Mouse (Mus musculus) forebrain, embryonic 15.5 days (tissue): ENCODE data around the gene Pcgf2. TPM values are rescaled to one million over a fixed set of nuclear protein-coding genes. Genes with fewer than 3 reads are reported as not detected.
A peak's percentile ranks its signal among the peaks of the same experiment; 100 is the strongest.

Source experiments
- ATAC-seq: fragments of 200-750 bp; cut with Nextera tagmentation; replicated peaks from 2 replicates; pipeline ENCODE4 v1.8.0; 2017; ENCODE audit warnings: mild to moderate bottlenecking, moderate TSS enrichment, moderate library complexity
- H3K27ac ChIP-seq: fragments of 300-500 bp; sonication (generic); replicated peaks from 2 replicates; pipeline ENCODE4 v1.5.1; 2015; ENCODE audit warnings: mild to moderate bottlenecking, inconsistent platforms
- H3K27me3 ChIP-seq: fragments of 300-500 bp; sonication (generic); 2 replicates; pipeline ENCODE4 v1.6.1; 2015; ENCODE audit warnings: inconsistent platforms
- H3K36me3 ChIP-seq: fragments of 300-500 bp; sonication (generic); 2 replicates; pipeline ENCODE4 v1.6.1; 2015; ENCODE audit warnings: mild to moderate bottlenecking, inconsistent platforms
- H3K4me1 ChIP-seq: fragments of 300-500 bp; sonication (generic); 2 replicates; pipeline ENCODE4 v1.6.1; 2015; ENCODE audit warnings: inconsistent platforms
- H3K4me2 ChIP-seq: fragments of 300-500 bp; sonication (generic); replicated peaks from 2 replicates; pipeline ENCODE4 v1.6.1; 2015; ENCODE audit warnings: mild to moderate bottlenecking, inconsistent platforms
- H3K4me3 ChIP-seq: fragments of 300-500 bp; sonication (generic); 2 replicates; pipeline ENCODE4 v1.5.1; 2015; ENCODE audit warnings: mild to moderate bottlenecking, inconsistent platforms
- H3K9ac ChIP-seq: fragments of 300-500 bp; sonication (generic); replicated peaks from 2 replicates; pipeline ENCODE4 v1.6.1; 2015; ENCODE audit warnings: mild to moderate bottlenecking, inconsistent platforms
- H3K9me3 ChIP-seq: fragments of 300-500 bp; sonication (generic); 2 replicates; pipeline ENCODE4 v1.6.1; 2016; ENCODE audit warnings: inconsistent platforms
- WGBS: fragments of 180-500 bp; shearing (Covaris S2); methylation state at CpG from one replicate; pipeline ENCODE4 v1.1.7; 2015; ENCODE audit warnings: mixed read lengths; 5-methylcytosine and 5-hydroxymethylcytosine counted together
- polyA plus RNA-seq: library from polyadenylated mRNA; unstranded; fragments of >200 nt; fragmentation: Nextera tagmentation; extraction: Ambion mirVana; gene quantifications from 2 replicates; pipeline ENCODE4 v1.2.1, GENCODE M21; 2015

The Pcgf2 gene
- polyA plus RNA-seq, 1 experiment from 2014 or later = 18.8 TPM

GRCm38 (mm10) chr11:97686322-97686908, 13.9 kb downstream of the Pcgf2 start:
- no peak overlapping the region for H3K9ac ChIP-seq

GRCm38 (mm10) chr11:97685613-97686321, 14.5 kb downstream of the Pcgf2 start, which contains the start of gene Cisd3:
Cisd3 (plus strand) TSS chr11:97685826.
- Histone ChIP-seq H3K4me3 (peak within 1 kb of the TSS; percentile 40), H3K4me1 (peaks cover 14% of the 10 kb centered on the region), H3K4me2 (peak within 1 kb of the TSS; percentile 70), H3K27ac (0 out of 2 replicates have a peak within 1 kb of the TSS, but pooled peaks have one; percentile 1), H3K9ac (peak within 1 kb of the TSS; percentile 45), H3K27me3 (no peaks in the 10 kb centered on the region), H3K36me3 (peaks cover 32% of the 10 kb centered on the region), H3K9me3 (no peaks in the 10 kb centered on the region)
- peak; percentile 63 for ATAC-seq
- WGBS = 1% methylated on average over 41 of the region's 43 CpGs

More at GRCm38 (mm10) chr11:97686322-97686908, 13.9 kb downstream of the Pcgf2 start:
- Histone ChIP-seq H3K36me3 (peaks cover 34% of the 10 kb centered on the region), H3K27me3 (no peaks in the 10 kb centered on the region), H3K4me2 (peak overlapping the region; percentile 70), H3K9me3 (no peaks in the 10 kb centered on the region), H3K4me3 (peak overlapping the region; percentile 40; the same call in 1 of the 2 replicates), H3K27ac (no peak overlapping the region), H3K4me1 (peaks cover 14% of the 10 kb centered on the region)
- ATAC-seq = no peak
- 74% methylated on average over 11 of the region's 11 CpGs for WGBS

- Histone ChIP-seq H3K27me3 (no peaks in the 10 kb centered on the region), H3K4me1 (peaks cover 21% of the 10 kb centered on the region), H3K36me3 (peaks cover 31% of the 10 kb centered on the region), H3K9me3 (no peaks in the 10 kb centered on the region), H3K4me3 (no peak overlapping the region), H3K4me2 (peak overlapping the region; percentile 70; the same call in 1 of the 2 replicates), H3K9ac (no peak overlapping the region), H3K27ac (no peak overlapping the region)
- 45% methylated on average over 7 of the region's 7 CpGs for WGBS
- ATAC-seq = no peak
These were observed 15.5 kb downstream of the Pcgf2 start for GRCm38 (mm10) chr11:97684766-97685165.

DNA sequence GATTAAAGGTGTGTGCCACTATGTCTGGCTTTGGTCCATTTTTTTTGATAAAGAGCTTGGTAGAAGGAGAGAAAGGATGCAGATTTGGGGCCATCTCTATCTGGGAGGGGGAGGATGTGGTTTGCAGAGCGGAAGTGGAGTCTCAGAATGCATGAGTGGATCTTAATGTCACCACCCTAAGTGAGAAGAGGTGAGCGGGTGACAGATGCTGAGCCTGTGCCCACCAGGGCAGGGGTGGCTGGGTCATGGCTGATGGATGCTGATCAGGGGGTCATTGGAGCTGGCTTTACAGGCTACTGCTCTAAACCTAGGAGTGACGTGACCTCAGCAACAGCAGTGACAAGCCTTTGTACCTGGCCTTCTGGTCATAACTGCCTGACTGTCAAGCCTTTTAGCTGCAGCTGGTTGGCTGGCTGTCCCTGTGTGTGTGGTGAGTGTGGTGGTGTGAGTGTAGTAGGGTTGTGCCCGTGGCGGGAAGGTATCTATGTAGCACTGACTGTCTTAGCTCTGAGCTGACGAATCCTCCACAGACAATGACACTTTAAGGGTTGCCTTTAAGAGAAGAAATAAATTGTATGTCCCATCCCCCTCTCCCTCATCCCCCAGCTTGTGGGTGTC, 16.1 kb downstream of the Pcgf2 start:
- no peak for ATAC-seq
- Histone ChIP-seq H3K9ac (no peak overlapping the region), H3K4me3 (no peak overlapping the region), H3K36me3 (peaks cover 31% of the 10 kb centered on the region), H3K9me3 (no peaks in the 10 kb centered on the region), H3K4me1 (peaks cover 21% of the 10 kb centered on the region), H3K27me3 (no peaks in the 10 kb centered on the region), H3K27ac (no peak overlapping the region), H3K4me2 (no peak overlapping the region)
- 91% methylated on average over 6 of the region's 6 CpGs for WGBS

- Histone ChIP-seq H3K4me2 (no peak overlapping the region), H3K4me3 (no peak overlapping the region), H3K9ac (no peak overlapping the region), H3K9me3 (no peaks in the 10 kb centered on the region), H3K27me3 (no peaks in the 10 kb centered on the region), H3K4me1 (peaks cover 30% of the 10 kb centered on the region), H3K27ac (no peak overlapping the region), H3K36me3 (peaks cover 27% of the 10 kb centered on the region)
- ATAC-seq = no peak
- 74% methylated on average over 6 of the region's 6 CpGs for WGBS
These were observed 17.7 kb downstream of the Pcgf2 start for GRCm38 (mm10) chr11:97682504-97683055.

DNA sequence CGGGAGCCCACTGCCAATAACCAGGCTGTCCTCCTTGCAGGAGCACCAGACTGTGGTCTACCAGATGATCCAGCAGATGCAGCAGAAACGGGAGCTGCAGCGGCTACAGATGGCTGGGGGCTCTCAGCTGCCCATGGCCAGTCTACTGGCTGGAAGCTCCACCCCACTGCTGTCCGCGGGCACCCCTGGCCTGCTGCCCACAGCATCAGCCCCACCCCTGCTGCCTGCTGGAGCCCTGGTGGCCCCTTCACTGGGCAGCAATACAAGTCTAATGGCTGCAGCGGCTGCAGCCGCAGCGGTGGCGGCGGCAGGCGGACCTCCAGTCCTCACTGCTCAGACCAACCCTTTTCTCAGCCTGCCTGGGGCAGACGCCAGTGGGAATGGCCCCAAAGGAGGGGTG, 19.9 kb downstream of the Pcgf2 start:
- no peaks in the 10 kb centered on the region for H3K27me3 ChIP-seq
- H3K4me1 ChIP-seq = peaks cover 31% of the 10 kb centered on the region
- no peak for ATAC-seq
- H3K27ac ChIP-seq = 0 out of 2 replicates have a peak overlapping the region, but pooled peaks have one; percentile 8
- no peak overlapping the region for H3K4me2 ChIP-seq
- WGBS = 56% methylated on average over 12 of the region's 12 CpGs
- no peak overlapping the region for H3K9ac ChIP-seq
- no peak overlapping the region for H3K4me3 ChIP-seq
- H3K9me3 ChIP-seq = no peaks in the 10 kb centered on the region
- H3K36me3 ChIP-seq = peaks cover 38% of the 10 kb centered on the region

DNA sequence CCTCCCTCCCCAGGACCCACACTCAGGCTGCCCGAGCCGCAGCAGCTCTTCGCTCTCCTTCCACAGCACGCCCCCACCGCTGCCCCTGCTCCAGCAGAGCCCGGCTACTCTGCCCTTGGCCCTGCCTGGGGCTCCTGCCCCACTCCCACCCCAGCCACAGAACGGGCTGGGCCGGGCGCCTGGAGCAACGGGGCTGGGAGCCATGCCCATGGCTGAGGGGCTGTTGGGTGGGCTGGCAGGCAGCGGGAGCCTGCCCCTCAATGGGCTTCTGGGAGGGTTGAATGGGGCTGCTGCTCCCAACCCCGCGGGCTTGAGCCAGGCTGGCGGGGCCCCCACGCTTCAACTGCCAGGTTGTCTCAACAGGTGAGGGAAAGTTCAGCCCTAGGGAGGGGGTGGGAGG, 22.0 kb downstream of the Pcgf2 start:
- no peak overlapping the region for H3K9ac ChIP-seq
- no peak overlapping the region for H3K4me3 ChIP-seq
- no peaks in the 10 kb centered on the region for H3K27me3 ChIP-seq
- H3K9me3 ChIP-seq = no peaks in the 10 kb centered on the region
- H3K36me3 ChIP-seq = peaks cover 54% of the 10 kb centered on the region
- peak; percentile 45 for ATAC-seq
- H3K4me2 ChIP-seq = no peak overlapping the region
- H3K4me1 ChIP-seq = peaks cover 26% of the 10 kb centered on the region
- WGBS = 55% methylated on average over 13 of the region's 15 CpGs
- no peak overlapping the region for H3K27ac ChIP-seq

- Histone ChIP-seq H3K9ac (no peak overlapping the region), H3K27me3 (no peaks in the 10 kb centered on the region), H3K4me2 (no peak overlapping the region), H3K36me3 (peaks cover 55% of the 10 kb centered on the region), H3K4me3 (no peak overlapping the region), H3K4me1 (peaks cover 26% of the 10 kb centered on the region), H3K9me3 (no peaks in the 10 kb centered on the region), H3K27ac (peak overlapping the region; percentile 48; the same call in 1 of the 2 replicates)
- ATAC-seq = no peak
- 30% methylated on average over 8 of the region's 8 CpGs for WGBS
These were observed 22.5 kb downstream of the Pcgf2 start for GRCm38 (mm10) chr11:97677842-97678241.

DNA sequence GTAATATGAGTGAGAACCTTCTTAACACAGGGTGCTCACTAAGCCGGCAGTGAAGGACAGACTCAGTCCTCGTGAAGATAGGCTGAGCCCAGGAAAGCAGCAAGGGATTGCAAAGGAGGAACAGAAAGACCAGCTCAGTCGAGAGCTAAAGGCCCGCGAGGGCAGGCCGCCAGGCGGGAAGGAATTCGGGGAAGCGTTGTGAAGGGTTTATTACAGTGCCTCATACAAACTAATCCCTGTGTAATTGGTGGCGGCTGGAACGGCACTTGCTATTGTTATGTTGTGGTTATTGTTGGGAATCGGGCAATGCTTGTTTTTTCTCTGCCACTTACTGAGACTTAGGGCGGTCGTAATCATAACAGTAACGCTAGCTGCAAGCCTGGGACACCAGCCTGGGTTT, 22.9 kb downstream of the Pcgf2 start:
- Histone ChIP-seq H3K4me2 (no peak overlapping the region), H3K4me3 (no peak overlapping the region), H3K9ac (no peak overlapping the region; the same call in 1 of the 2 replicates), H3K36me3 (peaks cover 60% of the 10 kb centered on the region), H3K27ac (peak overlapping the region; percentile 48), H3K4me1 (peaks cover 26% of the 10 kb centered on the region), H3K9me3 (no peaks in the 10 kb centered on the region), H3K27me3 (no peaks in the 10 kb centered on the region)
- WGBS = 14% methylated on average over 15 of the region's 15 CpGs
- ATAC-seq = no peak

DNA sequence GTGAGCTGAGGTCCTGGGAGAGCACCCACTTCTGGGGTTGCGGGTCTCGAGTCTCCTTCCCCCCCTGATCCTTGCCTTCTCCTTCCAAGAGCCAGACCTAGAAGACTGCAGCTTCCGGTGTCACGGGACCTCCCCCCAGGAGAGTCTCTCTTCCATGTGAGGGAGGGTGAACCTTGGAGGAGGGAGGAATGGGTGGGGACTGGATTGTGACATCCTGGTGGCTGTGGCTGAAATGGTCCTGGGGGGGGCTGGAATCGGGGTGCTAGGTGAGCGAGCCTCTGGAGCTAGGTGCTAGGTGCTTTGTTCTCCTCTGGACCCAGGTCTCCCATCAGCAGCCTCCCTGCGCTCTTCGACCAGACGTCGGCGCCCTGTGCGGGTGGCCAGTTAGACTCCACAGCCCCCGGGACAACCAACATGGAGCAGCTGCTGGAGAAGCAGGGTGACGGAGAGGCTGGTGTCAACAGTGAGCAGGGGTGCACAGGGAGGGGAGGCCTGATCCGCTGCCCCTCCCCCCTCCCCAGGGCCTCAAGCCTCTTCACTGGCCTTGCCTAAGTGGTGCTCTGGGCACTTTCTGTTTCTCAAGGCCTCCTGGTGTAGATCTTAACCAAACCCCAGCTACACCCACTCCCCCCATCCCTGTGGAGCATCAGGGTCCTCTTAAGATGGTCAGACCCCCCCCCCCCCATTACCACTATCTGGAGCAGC, 24.1 kb downstream of the Pcgf2 start:
- no peak for ATAC-seq
- Histone ChIP-seq H3K27me3 (no peaks in the 10 kb centered on the region), H3K36me3 (peaks cover 65% of the 10 kb centered on the region), H3K9ac (no peak overlapping the region), H3K9me3 (no peaks in the 10 kb centered on the region), H3K27ac (no peak overlapping the region), H3K4me3 (no peak overlapping the region), H3K4me2 (no peak overlapping the region), H3K4me1 (peaks cover 26% of the 10 kb centered on the region)
- WGBS = 77% methylated on average over 15 of the region's 15 CpGs

DNA sequence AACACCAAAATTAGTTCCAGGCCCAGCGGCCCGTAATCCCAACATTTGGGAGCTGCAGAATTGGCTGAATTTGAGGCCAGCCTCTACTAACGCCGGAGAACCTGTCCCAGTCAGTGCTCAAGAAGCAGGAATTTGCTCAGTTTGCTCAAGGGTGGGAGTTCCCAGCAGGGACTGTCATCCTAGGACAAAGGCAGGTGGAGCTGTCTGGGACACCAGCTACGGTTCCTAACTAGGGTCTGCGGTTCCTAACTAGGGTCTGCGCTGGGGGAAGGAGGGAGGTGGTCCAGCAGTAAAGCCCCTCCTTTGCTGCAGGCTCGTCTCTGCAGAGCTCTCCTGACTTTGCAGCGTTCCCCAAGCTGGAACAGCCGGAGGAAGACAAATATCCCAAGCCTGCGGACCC, 27.1 kb downstream of the Pcgf2 start:
- H3K27me3 ChIP-seq = no peaks in the 10 kb centered on the region
- no peak overlapping the region for H3K9ac ChIP-seq
- no peak for ATAC-seq
- H3K27ac ChIP-seq = no peak overlapping the region
- peaks cover 54% of the 10 kb centered on the region for H3K36me3 ChIP-seq
- no peak overlapping the region for H3K4me2 ChIP-seq
- no peaks in the 10 kb centered on the region for H3K9me3 ChIP-seq
- peaks cover 39% of the 10 kb centered on the region for H3K4me1 ChIP-seq
- 76% methylated on average over 11 of the region's 11 CpGs for WGBS
- no peak overlapping the region for H3K4me3 ChIP-seq
